Mouse (Mus musculus) MEL (cell line): Measurements from ENCODE around the gene Fam161b. TPM values are rescaled to one million over a fixed set of nuclear protein-coding genes. Genes with fewer than 3 reads are reported as not detected.

Source experiments
- DNase-seq: peaks from one replicate; pipeline ENCODE4 v3.0.0; 2011; ENCODE audit warnings: low read depth, low spot score
- H3K27ac ChIP-seq: 2 replicates; pipeline ENCODE4 v1.5.1; 2012; ENCODE audit warnings: low read depth, mild to moderate bottlenecking, control low read depth, low read length, moderate library complexity; ENCODE audit not compliant: control insufficient read depth
- H3K27me3 ChIP-seq, 2 experiments: fragments of 150-350 bp in 1 of 2; sonication (generic) in 1 of 2; 2 replicates each; pipeline ENCODE4 v1.6.1; 2012; ENCODE audit warnings: low read length in 2 of 2, mild to moderate bottlenecking in 2 of 2, improper control_type of control experiment in 1 of 2, moderate library complexity in 1 of 2; ENCODE audit not compliant: insufficient read depth in 2 of 2, control insufficient read depth in 1 of 2
- H3K36me3 ChIP-seq, 2 experiments: 2 replicates each; pipeline ENCODE4 v1.6.1; 2012 to 2014; ENCODE audit warnings: low read length in 2 of 2, improper control_type of control experiment in 1 of 2, inconsistent platforms in 1 of 2, mild to moderate bottlenecking in 1 of 2; ENCODE audit not compliant: insufficient read depth in 2 of 2, control insufficient read depth in 1 of 2
- H3K4me1 ChIP-seq, 2 experiments: fragments of 150-350 bp in 1 of 2; sonication (generic) in 1 of 2; 2 replicates each; pipeline ENCODE4 v1.6.1; 2012; ENCODE audit warnings: low read length in 2 of 2, improper control_type of control experiment in 1 of 2, mild to moderate bottlenecking in 1 of 2; ENCODE audit not compliant: insufficient read depth in 2 of 2, control insufficient read depth in 1 of 2
- H3K4me3 ChIP-seq, 2 experiments: fragments of 150-350 bp in 1 of 2; sonication (generic) in 1 of 2; 2 replicates each; pipeline ENCODE4 v1.5.1; 2012; ENCODE audit warnings: low read depth in 2 of 2, low read length in 2 of 2, mild to moderate bottlenecking in 2 of 2, moderate library complexity in 2 of 2, control low read depth in 1 of 2, improper control_type of control experiment in 1 of 2; ENCODE audit not compliant: control insufficient read depth in 1 of 2, insufficient read depth in 1 of 2
- H3K79me2 ChIP-seq: 2 replicates; pipeline ENCODE4 v1.6.1; 2012; ENCODE audit warnings: mild to moderate bottlenecking, low read length, moderate library complexity; ENCODE audit not compliant: control insufficient read depth, poor library complexity, insufficient read depth
- H3K9ac ChIP-seq: 2 replicates; pipeline ENCODE4 v1.6.1; 2012; ENCODE audit warnings: low read depth, mild to moderate bottlenecking, control low read depth, low read length, moderate library complexity; ENCODE audit not compliant: control insufficient read depth, poor library complexity, severe bottlenecking
- H3K9me3 ChIP-seq: fragments of 150-350 bp; sonication (generic); replicated peaks from 2 replicates; pipeline ENCODE4 v1.6.1; 2012; ENCODE audit warnings: mild to moderate bottlenecking, low read length, improper control_type of control experiment, moderate library complexity; ENCODE audit not compliant: insufficient read depth
- BHLHE40 ChIP-seq: IDR thresholded peaks from 2 replicates; pipeline ENCODE4 v1.6.1; 2012; ENCODE audit warnings: low read depth, mild to moderate bottlenecking, inconsistent platforms, low read length, improper control_type of control experiment, borderline replicate concordance
- CHD2 ChIP-seq: IDR thresholded peaks from 2 replicates; pipeline ENCODE4 v1.6.1; 2011; ENCODE audit warnings: low read length, improper control_type of control experiment
- EP300 ChIP-seq, 2 experiments: IDR thresholded peaks; 2 replicates each; pipeline ENCODE4 v1.6.1; 2011; ENCODE audit warnings: improper control_type of control experiment in 2 of 2, low read length in 2 of 2, low read depth in 1 of 2, mild to moderate bottlenecking in 1 of 2
- GATA1 ChIP-seq: IDR thresholded peaks from 2 replicates; pipeline ENCODE4 v1.6.1; 2011; ENCODE audit warnings: low read depth, low read length, improper control_type of control experiment
- JUND ChIP-seq: IDR thresholded peaks from 2 replicates; pipeline ENCODE4 v1.6.1; 2011; ENCODE audit warnings: low read depth, mild to moderate bottlenecking, improper control_type of control experiment, low read length
- MEF2A ChIP-seq: IDR thresholded peaks from 2 replicates; pipeline ENCODE4 v1.6.1; 2014; ENCODE audit warnings: low read depth, mild to moderate bottlenecking, inconsistent platforms, low read length, improper control_type of control experiment; ENCODE audit not compliant: poor library complexity, insufficient replicate concordance, severe bottlenecking; ENCODE audit errors: extremely low read depth
- MYC ChIP-seq: IDR thresholded peaks from 2 replicates; pipeline ENCODE4 v1.6.1; 2011; ENCODE audit warnings: low read depth, mild to moderate bottlenecking, low read length, improper control_type of control experiment, moderate library complexity
- NRF1 ChIP-seq: IDR thresholded peaks from 2 replicates; pipeline ENCODE4 v1.6.1; 2014; ENCODE audit warnings: low read depth, mild to moderate bottlenecking, inconsistent platforms, low read length, improper control_type of control experiment, moderate library complexity; ENCODE audit not compliant: poor library complexity, insufficient read depth, severe bottlenecking
- POLR2AphosphoS5 ChIP-seq: IDR thresholded peaks from 2 replicates; pipeline ENCODE4 v1.6.1; 2012; ENCODE audit warnings: low read depth, borderline replicate concordance, mild to moderate bottlenecking, inconsistent platforms, low read length, moderate library complexity, mixed read lengths
- RAD21 ChIP-seq: IDR thresholded peaks from 2 replicates; pipeline ENCODE4 v1.6.1; 2011; ENCODE audit warnings: mild to moderate bottlenecking, low read depth, low read length, improper control_type of control experiment
- SIN3A ChIP-seq: IDR thresholded peaks from 2 replicates; pipeline ENCODE4 v1.6.1; 2012; ENCODE audit warnings: low read length, improper control_type of control experiment, inconsistent platforms
- SMC3 ChIP-seq: IDR thresholded peaks from 2 replicates; pipeline ENCODE4 v1.6.1; 2011; ENCODE audit warnings: low read depth, low read length, improper control_type of control experiment
- TCF12 ChIP-seq: IDR thresholded peaks from 2 replicates; pipeline ENCODE4 v1.6.1; 2014; ENCODE audit warnings: low read depth, mild to moderate bottlenecking, inconsistent platforms, low read length, improper control_type of control experiment, moderate library complexity
- UBTF ChIP-seq: IDR thresholded peaks from 2 replicates; pipeline ENCODE4 v1.6.1; 2012; ENCODE audit warnings: low read depth, mild to moderate bottlenecking, inconsistent platforms, low read length, improper control_type of control experiment, moderate library complexity, borderline replicate concordance; ENCODE audit not compliant: insufficient read depth
- USF2 ChIP-seq, 2 experiments: IDR thresholded peaks; 2 replicates each; pipeline ENCODE4 v1.6.1; 2011 to 2012; ENCODE audit warnings: improper control_type of control experiment in 2 of 2, low read length in 2 of 2, borderline replicate concordance in 1 of 2, inconsistent platforms in 1 of 2, low read depth in 1 of 2, mild to moderate bottlenecking in 1 of 2; ENCODE audit not compliant: insufficient read depth in 1 of 2
- ZC3H11A ChIP-seq: IDR thresholded peaks from 2 replicates; pipeline ENCODE4 v1.6.1; 2012; ENCODE audit warnings: low read depth, mild to moderate bottlenecking, inconsistent platforms, low read length, improper control_type of control experiment
- ZKSCAN1 ChIP-seq: IDR thresholded peaks from 2 replicates; pipeline ENCODE4 v1.6.1; 2012; ENCODE audit warnings: low read depth, mild to moderate bottlenecking, inconsistent platforms, low read length, improper control_type of control experiment, moderate library complexity
- ZNF384 ChIP-seq: IDR thresholded peaks from 2 replicates; pipeline ENCODE4 v1.6.1; 2012; ENCODE audit warnings: low read depth, mild to moderate bottlenecking, inconsistent platforms, low read length, improper control_type of control experiment
- polyA plus RNA-seq, 2 experiments: library from polyadenylated mRNA; stranded (reverse) in 1 of 2; unstranded in 1 of 2; fragments of >175 nt in 1 of 2; fragments of >200 nt in 1 of 2; gene quantifications; 2 replicates each; pipeline versions ENCODE4 v1.2.1 to v1.2.4; 2012; ENCODE audit warnings: low replicate concordance in 2 of 2, low read depth in 1 of 2; ENCODE audit not compliant: insufficient read length in 2 of 2, insufficient read depth in 1 of 2, missing spikeins in 1 of 2
- total RNA-seq: library from RNA; depleted of rRNA; stranded (reverse); fragments of 300-350 nt; gene quantifications from 2 replicates; pipeline ENCODE4 v1.2.3, GENCODE M21; 2012

Fam161b gene
- total and polyA plus RNA-seq, 3 experiments: 0.46 to 1.1 TPM; not detected in 1

GRCm38 (mm10) chr12:84397685-84398084 is 36.1 kb upstream of the Fam161b start:
- peaks cover 0 to 21% of the 10 kb centered on the region in 2 experiments; a peak in 3 of 4 replicates for H3K36me3 ChIP-seq

GRCm38 (mm10) chr12:84396947-84397679 is 35.5 kb upstream of the Fam161b start:
- no peak overlapping the region for H3K4me3 ChIP-seq
- no peak overlapping the region for H3K9ac ChIP-seq
- TF ChIP-seq SMC3 (no peak), USF2 (IDR thresholded peaks at IDR 0.05; ENCODE audit: borderline replicate concordance in 1 of 2, insufficient read depth in 1 of 2, low read depth in 1 of 2, low read length in 2 of 2) (no peak), MEF2A (no peak), ZC3H11A (no peak), SIN3A (no peak), ZKSCAN1 (no peak), TCF12 (no peak), UBTF (no peak), MYC (no peak), POLR2AphosphoS5 (no peak), ZNF384 (no peak), RAD21 (no peak), CHD2 (no peak)
- TF ChIP-seq, all 39 proteins: peak for 0
- H3K4me1 ChIP-seq: peaks cover 9 to 19% of the 10 kb centered on the region in 2 experiments
- H3K27me3 ChIP-seq: no peaks in the 10 kb centered on the region
- DNase-seq: no peak
- H3K27ac ChIP-seq: no peak overlapping the region; the same call in 1 of the 2 replicates
- H3K9me3 ChIP-seq: no peaks in the 10 kb centered on the region
- H3K36me3 ChIP-seq: peaks cover 0 to 21% of the 10 kb centered on the region in 2 experiments; a peak in 3 of 4 replicates
- H3K79me2 ChIP-seq: no peaks in the 10 kb centered on the region

More at GRCm38 (mm10) chr12:84397685-84398084, 36.1 kb upstream of the Fam161b start:
- DNase-seq: peak; percentile 81
- H3K27ac ChIP-seq: peak overlapping the region; percentile 49; the same call in 1 of the 2 replicates
- peaks cover 9 to 19% of the 10 kb centered on the region in 2 experiments for H3K4me1 ChIP-seq
- peak; percentile 67 for TF ChIP-seq GATA1
- TF ChIP-seq ZNF384: peak; percentile 76
- peak; percentile 43 to 75 for TF ChIP-seq EP300 (IDR thresholded peaks at IDR 0.05; ENCODE audit: low read depth in 1 of 2, low read length in 2 of 2)
- no peak for TF ChIP-seq BHLHE40
- TF ChIP-seq TCF12: peak; percentile 19; the same call in 1 of the 2 replicates
- TF ChIP-seq JUND: 0 out of 2 replicates have a peak, but pooled peaks have one; percentile 32
- no peak for TF ChIP-seq NRF1
- H3K9ac ChIP-seq: no peak overlapping the region
- no peaks in the 10 kb centered on the region for H3K27me3 ChIP-seq
- H3K4me3 ChIP-seq: no peak overlapping the region
- H3K79me2 ChIP-seq: no peaks in the 10 kb centered on the region
- no peaks in the 10 kb centered on the region for H3K9me3 ChIP-seq
